Mouse (Mus musculus) brown adipose tissue, adult 24 weeks (tissue): ENCODE measurements around the gene Plekhg1. TPM values are rescaled to one million over a fixed set of nuclear protein-coding genes. Genes with fewer than 3 reads are reported as not detected.

Source experiments
- H3K27ac ChIP-seq: fragments of 200-500 bp; replicated peaks from 2 replicates; pipeline ENCODE4 v1.5.1; 2012; ENCODE audit warnings: low read depth, mild to moderate bottlenecking, low read length
- H3K4me1 ChIP-seq: fragments of 200-500 bp; 2 replicates; pipeline ENCODE4 v1.6.1; 2012; ENCODE audit warnings: low read length, mixed read lengths; ENCODE audit not compliant: control insufficient read depth, insufficient read depth, insufficient read length
- H3K4me3 ChIP-seq: fragments of 200-500 bp; 2 replicates; pipeline ENCODE4 v1.5.1; 2012; ENCODE audit warnings: low read depth, mild to moderate bottlenecking, low read length, moderate library complexity; ENCODE audit not compliant: insufficient read depth
- polyA plus RNA-seq: library from polyadenylated mRNA; stranded (reverse); fragments of >200 nt; gene quantifications from 2 replicates; pipeline ENCODE4 v1.2.4, GENCODE M21; 2012; ENCODE audit not compliant: missing spikeins, insufficient read depth, insufficient read length

Plekhg1 gene
- polyA plus RNA-seq, 1 experiment: 1.1 TPM

- H3K27ac ChIP-seq: no peak overlapping the region
- no peak overlapping the region for H3K4me3 ChIP-seq
- peaks cover 4% of the 10 kb centered on the region; the same call in 1 of the 2 replicates for H3K4me1 ChIP-seq
Measured at GRCm38 (mm10) chr10:3864196-3864540, 124.0 kb downstream of the Plekhg1 start.

- peaks cover 4% of the 10 kb centered on the region; the same call in 1 of the 2 replicates for H3K4me1 ChIP-seq
- H3K4me3 ChIP-seq: no peak overlapping the region
- no peak overlapping the region for H3K27ac ChIP-seq
Measured at GRCm38 (mm10) chr10:3867298-3867697, 127.1 kb downstream of the Plekhg1 start.

- H3K27ac ChIP-seq: no peak overlapping the region
- H3K4me3 ChIP-seq: no peak overlapping the region
- no peaks in the 10 kb centered on the region for H3K4me1 ChIP-seq
Measured at GRCm38 (mm10) chr10:3870828-3871227, 130.7 kb downstream of the Plekhg1 start.

- Histone ChIP-seq H3K27ac (no peak overlapping the region), H3K4me1 (no peaks in the 10 kb centered on the region), H3K4me3 (no peak overlapping the region)
Measured at GRCm38 (mm10) chr10:3873467-3873866, 133.3 kb downstream of the Plekhg1 start.

GRCm38 (mm10) chr10:3877852-3878535 is 137.8 kb downstream of the Plekhg1 start:
- no peak overlapping the region; the same call in 1 of the 2 replicates for H3K27ac ChIP-seq

GRCm38 (mm10) chr10:3881179-3881578 is 141.0 kb downstream of the Plekhg1 start:
- no peaks in the 10 kb centered on the region for H3K4me1 ChIP-seq

More at GRCm38 (mm10) chr10:3877852-3878535, 137.8 kb downstream of the Plekhg1 start:
- H3K4me1 ChIP-seq: no peaks in the 10 kb centered on the region
- no peak overlapping the region for H3K4me3 ChIP-seq

GRCm38 (mm10) chr10:3888510-3888909 is 148.3 kb downstream of the Plekhg1 start:
- no peak overlapping the region for H3K27ac ChIP-seq
- H3K4me3 ChIP-seq: no peak overlapping the region
- peaks cover 8% of the 10 kb centered on the region for H3K4me1 ChIP-seq

More at GRCm38 (mm10) chr10:3881179-3881578, 141.0 kb downstream of the Plekhg1 start:
- H3K4me3 ChIP-seq: no peak overlapping the region
- H3K27ac ChIP-seq: no peak overlapping the region

GRCm38 (mm10) chr10:3891381-3892263 is 151.5 kb downstream of the Plekhg1 start:
- Histone ChIP-seq H3K4me1 (peaks cover 13% of the 10 kb centered on the region), H3K4me3 (no peak overlapping the region), H3K27ac (peak overlapping the region; percentile 68)

- no peak overlapping the region for H3K4me3 ChIP-seq
- H3K4me1 ChIP-seq: peaks cover 18% of the 10 kb centered on the region
- H3K27ac ChIP-seq: peak overlapping the region; percentile 68
Measured at GRCm38 (mm10) chr10:3892368-3892767, 152.2 kb downstream of the Plekhg1 start.

GRCm38 (mm10) chr10:3898068-3898467 is 157.9 kb downstream of the Plekhg1 start:
- Histone ChIP-seq H3K4me1 (peaks cover 27% of the 10 kb centered on the region; the same call in 1 of the 2 replicates), H3K4me3 (no peak overlapping the region), H3K27ac (peak overlapping the region; percentile 61)

GRCm38 (mm10) chr10:3900416-3900956 is 160.3 kb downstream of the Plekhg1 start:
- H3K27ac ChIP-seq: no peak overlapping the region
- no peak overlapping the region for H3K4me3 ChIP-seq
- H3K4me1 ChIP-seq: peaks cover 25% of the 10 kb centered on the region; the same call in 1 of the 2 replicates

- no peak overlapping the region for H3K27ac ChIP-seq
- H3K4me1 ChIP-seq: peaks cover 8% of the 10 kb centered on the region; the same call in 1 of the 2 replicates
- no peak overlapping the region for H3K4me3 ChIP-seq
Measured at GRCm38 (mm10) chr10:3905747-3906146, 165.6 kb downstream of the Plekhg1 start.

GRCm38 (mm10) chr10:3914104-3914503 is 173.9 kb downstream of the Plekhg1 start:
- no peak overlapping the region for H3K4me3 ChIP-seq
- no peak overlapping the region for H3K27ac ChIP-seq
- no peaks in the 10 kb centered on the region for H3K4me1 ChIP-seq

GRCm38 (mm10) chr10:3920368-3921152 is 180.4 kb downstream of the Plekhg1 start:
- Histone ChIP-seq H3K4me1 (no peaks in the 10 kb centered on the region), H3K27ac (no peak overlapping the region), H3K4me3 (no peak overlapping the region)
